Mouse (Mus musculus): ENCODE measurements at regions not wholly inside any gene's neighbourhood (a gene's known extent, or its start where the extent isn't known, plus 50 kb on each side); places are given as distances from the start of the nearest gene placed in this dataset.

DNA sequence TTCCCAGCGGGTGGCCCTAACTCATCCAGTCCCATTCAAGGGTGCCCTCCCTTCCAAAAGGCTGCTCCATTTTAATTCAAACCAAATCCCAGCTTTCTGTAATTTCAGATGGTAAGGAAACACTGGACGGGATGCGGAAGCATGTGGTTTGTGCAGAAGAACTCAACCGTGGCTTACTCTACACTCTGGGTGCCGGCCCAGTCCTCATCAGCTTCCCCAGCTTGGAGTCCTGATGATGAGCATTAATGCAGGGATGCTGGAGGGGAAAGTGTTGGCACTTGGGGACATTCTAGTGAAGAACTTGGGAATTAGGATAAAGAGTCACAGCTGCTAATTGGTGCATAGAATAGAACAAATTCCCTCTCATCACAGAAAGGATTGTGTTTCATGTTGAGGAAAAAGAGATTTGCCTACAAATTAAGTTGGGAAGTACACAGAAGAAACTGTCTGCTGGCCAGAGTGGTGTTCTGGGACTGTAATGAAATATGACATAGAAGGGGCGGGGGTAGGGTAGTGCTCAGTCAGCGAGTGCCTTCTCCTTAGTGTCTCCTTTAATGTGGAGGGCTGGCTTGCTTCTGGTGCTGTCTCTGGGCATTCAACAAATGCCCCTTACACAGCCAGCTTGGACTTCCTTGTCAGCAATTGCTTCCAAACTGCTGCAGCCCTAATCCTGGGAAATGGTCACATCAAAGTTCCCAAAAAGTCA lies 285.0 kb upstream of the Bmper start:
- H3K9ac ChIP-seq (replicated peaks; ENCODE audit: low read length, poor library complexity, severe bottlenecking): no peak overlapping the region
- ATAC-seq (ENCODE audit: low FRiP score) (no peak), DNase-seq (ENCODE audit: low spot score) (no peak)
- no peaks in the 10 kb centered on the region for H3K4me1 ChIP-seq (ENCODE audit: insufficient read depth, low read length)
- H3K4me2 ChIP-seq (ENCODE audit: low read depth, low read length, poor library complexity, severe bottlenecking): no peak overlapping the region
- no peaks in the 10 kb centered on the region for H3K9me3 ChIP-seq (ENCODE audit: low read length)
- WGBS: 81% methylated on average over 7 of the region's 7 CpGs
- H3K27me3 ChIP-seq (ENCODE audit: insufficient read depth, low read length): no peaks in the 10 kb centered on the region
- H3K4me3 ChIP-seq (ENCODE audit: low read depth, low read length): no peak overlapping the region
- no peak for TF ChIP-seq CTCF (IDR thresholded peaks at IDR 0.05)
- no peaks in the 10 kb centered on the region for H3K36me3 ChIP-seq (ENCODE audit: insufficient read depth, low read length)
- H3K27ac ChIP-seq (ENCODE audit: low read depth, low read length): no peak overlapping the region

DNA sequence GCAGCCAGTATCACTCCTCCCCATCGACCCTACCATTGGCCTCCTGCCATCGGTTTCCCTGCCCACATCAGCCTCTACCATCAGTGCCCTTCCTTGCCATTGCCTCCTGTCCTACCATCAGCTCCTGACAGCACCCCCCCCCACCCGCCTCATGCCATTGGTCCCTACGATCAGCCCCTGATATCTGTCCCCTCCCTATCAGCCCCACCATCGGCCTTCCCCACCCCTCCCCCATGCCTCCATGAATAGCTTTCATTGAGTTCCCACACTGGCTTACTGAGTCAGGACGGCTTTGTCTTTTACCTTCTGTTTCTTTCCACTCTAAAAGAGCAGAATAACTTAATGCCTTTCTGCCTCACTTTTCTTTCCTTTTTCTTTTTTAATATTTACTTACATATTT lies 277.9 kb upstream of the Bmper start:
- H3K9ac ChIP-seq (replicated peaks; ENCODE audit: low read length, poor library complexity, severe bottlenecking): no peak overlapping the region
- 56% methylated on average over 6 of the region's 6 CpGs for WGBS
- ATAC-seq (ENCODE audit: low FRiP score) (no peak), DNase-seq (ENCODE audit: low spot score) (no peak)
- no peak overlapping the region for H3K4me2 ChIP-seq (ENCODE audit: low read depth, low read length, poor library complexity, severe bottlenecking)
- H3K36me3 ChIP-seq (ENCODE audit: insufficient read depth, low read length): no peaks in the 10 kb centered on the region
- H3K27ac ChIP-seq (ENCODE audit: low read depth, low read length): no peak overlapping the region
- H3K4me1 ChIP-seq (ENCODE audit: insufficient read depth, low read length): no peaks in the 10 kb centered on the region
- no peaks in the 10 kb centered on the region for H3K9me3 ChIP-seq (ENCODE audit: low read length)
- no peak overlapping the region for H3K4me3 ChIP-seq (ENCODE audit: low read depth, low read length)
- H3K27me3 ChIP-seq (ENCODE audit: insufficient read depth, low read length): no peaks in the 10 kb centered on the region
- TF ChIP-seq CTCF (IDR thresholded peaks at IDR 0.05): no peak

DNA sequence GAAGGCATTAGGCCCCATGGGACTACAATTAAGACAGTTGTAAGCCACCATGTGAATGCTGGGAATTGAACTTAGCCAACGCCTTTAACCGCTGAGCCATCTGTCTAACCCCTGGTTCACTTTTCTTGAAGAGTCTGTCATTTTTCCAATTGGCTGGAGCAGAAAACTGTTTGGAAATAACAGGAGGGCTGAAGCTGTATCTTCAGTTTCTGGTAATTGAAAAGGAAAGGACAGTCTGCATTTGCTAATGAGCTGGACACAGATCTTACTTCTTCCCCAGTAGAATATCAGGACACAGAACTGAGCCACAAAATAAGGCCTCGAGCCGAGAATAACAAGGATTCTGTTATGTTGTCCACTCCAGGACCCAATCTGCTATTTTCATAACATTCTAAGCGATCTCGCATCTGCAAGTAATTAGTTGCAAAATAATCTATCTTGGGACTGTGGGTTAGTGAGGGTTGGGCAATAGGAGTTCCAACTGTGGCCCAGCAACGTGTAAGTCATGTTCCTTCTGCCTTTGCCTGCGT lies 277.4 kb upstream of the Bmper start:
- DNase-seq (ENCODE audit: low spot score): no peak
- ATAC-seq (ENCODE audit: low FRiP score): no peak
- no peak for TF ChIP-seq CTCF (IDR thresholded peaks at IDR 0.05)
- Histone ChIP-seq H3K4me3 (ENCODE audit: low read depth, low read length) (no peak overlapping the region), H3K4me1 (ENCODE audit: insufficient read depth, low read length) (no peaks in the 10 kb centered on the region), H3K27ac (ENCODE audit: low read depth, low read length) (no peak overlapping the region), H3K27me3 (ENCODE audit: insufficient read depth, low read length) (no peaks in the 10 kb centered on the region), H3K36me3 (ENCODE audit: insufficient read depth, low read length) (no peaks in the 10 kb centered on the region), H3K9ac (replicated peaks; ENCODE audit: low read length, poor library complexity, severe bottlenecking) (no peak overlapping the region), H3K4me2 (ENCODE audit: low read depth, low read length, poor library complexity, severe bottlenecking) (no peak overlapping the region), H3K9me3 (ENCODE audit: low read length) (no peaks in the 10 kb centered on the region)
- 74% methylated on average over 8 of the region's 8 CpGs for WGBS

DNA sequence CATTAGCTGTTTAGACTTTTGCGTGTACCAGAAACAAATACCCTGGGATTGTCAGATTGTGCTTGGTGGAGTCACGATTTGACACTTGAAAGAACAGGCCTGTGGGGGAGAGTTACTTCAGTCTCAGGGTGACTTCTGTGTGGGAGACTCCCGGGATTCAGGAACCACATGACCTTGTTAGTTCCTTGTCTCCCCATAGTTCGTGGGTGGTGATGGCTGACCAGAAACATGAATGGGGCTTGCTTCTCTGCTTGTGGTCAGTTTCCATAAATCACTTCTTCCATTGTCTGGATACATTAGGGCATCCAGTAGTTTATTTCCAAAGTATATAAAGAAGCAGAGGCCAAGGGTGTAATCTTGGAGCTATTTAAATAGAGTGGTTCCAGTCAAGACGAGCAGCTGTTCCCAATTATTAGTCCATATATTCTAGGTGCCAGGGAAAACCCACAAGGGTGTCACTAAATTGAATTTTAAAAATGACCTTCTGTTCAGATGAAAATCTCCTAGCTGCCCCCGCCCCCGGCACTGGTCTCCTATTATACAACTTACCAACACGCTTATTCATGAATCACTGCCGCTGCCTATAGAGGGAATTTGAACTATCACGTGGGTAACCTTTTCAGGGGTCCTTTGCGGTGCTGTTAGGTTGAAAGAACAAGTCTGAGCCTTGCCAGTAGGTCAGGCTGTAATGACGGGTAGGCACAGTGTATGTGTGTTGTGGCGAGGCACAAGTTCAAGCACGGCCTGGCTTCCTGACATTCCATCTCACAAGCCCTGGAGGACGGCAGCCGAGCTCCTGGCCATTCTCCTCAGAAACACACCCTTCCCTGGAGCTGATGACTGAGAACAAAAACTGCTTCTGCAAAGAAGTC lies 270.1 kb upstream of the Bmper start:
- H3K4me2 ChIP-seq (ENCODE audit: low read depth, low read length, poor library complexity, severe bottlenecking): no peak overlapping the region
- H3K27me3 ChIP-seq (ENCODE audit: insufficient read depth, low read length): no peaks in the 10 kb centered on the region
- 83% methylated on average over 16 of the region's 16 CpGs for WGBS

DNA sequence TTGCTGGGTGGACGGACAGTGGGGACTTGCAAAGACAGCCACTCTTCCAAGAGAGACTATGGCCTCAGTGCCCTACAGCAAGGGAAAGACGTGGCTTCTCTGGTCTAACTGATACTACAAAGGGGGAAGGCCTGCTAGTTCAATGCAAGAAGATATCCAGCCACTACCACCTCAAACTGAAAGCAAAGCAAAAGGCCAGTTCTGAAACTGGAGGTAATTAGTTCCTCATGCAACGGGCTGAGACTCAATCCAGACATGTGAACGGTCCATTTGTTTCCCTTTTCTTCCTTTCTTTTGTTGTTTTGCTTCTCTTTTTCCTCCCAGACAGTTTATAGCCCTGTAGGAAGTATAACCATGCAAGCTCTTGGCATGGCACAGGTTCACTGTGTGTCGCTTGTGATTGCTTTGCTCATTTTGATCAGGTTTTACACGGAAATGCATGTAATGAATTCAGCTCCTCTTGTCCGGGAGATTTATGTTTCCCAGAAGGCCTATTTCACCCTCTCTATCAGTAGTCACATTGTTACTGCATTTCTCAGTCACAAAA lies 260.5 kb upstream of the Bmper start:
- no peak for TF ChIP-seq CTCF (IDR thresholded peaks at IDR 0.05)
- H3K9me3 ChIP-seq (ENCODE audit: low read length): no peaks in the 10 kb centered on the region
- no peaks in the 10 kb centered on the region for H3K36me3 ChIP-seq (ENCODE audit: insufficient read depth, low read length)
- H3K4me3 ChIP-seq (ENCODE audit: low read depth, low read length): no peak overlapping the region
- no peak for DNase-seq (ENCODE audit: low spot score)
- no peak overlapping the region for H3K9ac ChIP-seq (replicated peaks; ENCODE audit: low read length, poor library complexity, severe bottlenecking)
- no peaks in the 10 kb centered on the region for H3K27me3 ChIP-seq (ENCODE audit: insufficient read depth, low read length)
- no peaks in the 10 kb centered on the region for H3K4me1 ChIP-seq (ENCODE audit: insufficient read depth, low read length)
- WGBS: 66% methylated on average over 7 of the region's 7 CpGs
- no peak overlapping the region for H3K27ac ChIP-seq (ENCODE audit: low read depth, low read length)
- no peak overlapping the region for H3K4me2 ChIP-seq (ENCODE audit: low read depth, low read length, poor library complexity, severe bottlenecking)
- ATAC-seq (ENCODE audit: low FRiP score): no peak

More for the DNA sequence above, 270.1 kb upstream of the Bmper start:
- TF ChIP-seq CTCF (IDR thresholded peaks at IDR 0.05): no peak
- H3K9me3 ChIP-seq (ENCODE audit: low read length): no peaks in the 10 kb centered on the region
- no peak for DNase-seq (ENCODE audit: low spot score)
- no peaks in the 10 kb centered on the region for H3K4me1 ChIP-seq (ENCODE audit: insufficient read depth, low read length)
- H3K27ac ChIP-seq (ENCODE audit: low read depth, low read length): no peak overlapping the region
- no peak overlapping the region for H3K4me3 ChIP-seq (ENCODE audit: low read depth, low read length)
- H3K9ac ChIP-seq (replicated peaks; ENCODE audit: low read length, poor library complexity, severe bottlenecking): no peak overlapping the region
- no peaks in the 10 kb centered on the region for H3K36me3 ChIP-seq (ENCODE audit: insufficient read depth, low read length)
- no peak for ATAC-seq (ENCODE audit: low FRiP score)

DNA sequence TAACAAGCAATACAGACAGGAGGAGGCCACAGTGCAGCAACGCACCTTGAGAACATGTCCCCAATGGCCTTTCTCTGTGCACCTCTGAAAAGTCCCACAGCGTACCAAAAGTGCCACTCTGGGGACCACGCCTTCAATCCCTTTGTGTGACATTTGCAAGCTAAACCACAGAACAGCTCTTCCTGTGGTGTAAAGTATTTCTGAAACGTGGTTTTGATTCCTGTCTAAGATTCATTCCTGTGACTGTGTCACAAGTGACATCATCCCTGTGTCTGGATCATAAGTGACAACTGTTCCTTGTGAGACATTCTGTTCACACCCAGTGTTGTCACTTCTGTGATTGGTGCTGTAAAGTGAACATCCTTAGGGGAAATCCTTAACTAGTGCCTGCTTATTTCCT lies 251.6 kb upstream of the Bmper start:
- H3K4me1 ChIP-seq (ENCODE audit: insufficient read depth, low read length): no peaks in the 10 kb centered on the region
- no peak for TF ChIP-seq CTCF (IDR thresholded peaks at IDR 0.05)

More for the DNA sequence above, 251.6 kb upstream of the Bmper start:
- Histone ChIP-seq H3K4me3 (ENCODE audit: low read depth, low read length) (no peak overlapping the region), H3K27ac (ENCODE audit: low read depth, low read length) (no peak overlapping the region), H3K27me3 (ENCODE audit: insufficient read depth, low read length) (no peaks in the 10 kb centered on the region), H3K36me3 (ENCODE audit: insufficient read depth, low read length) (no peaks in the 10 kb centered on the region), H3K4me2 (ENCODE audit: low read depth, low read length, poor library complexity, severe bottlenecking) (no peak overlapping the region), H3K9me3 (ENCODE audit: low read length) (no peaks in the 10 kb centered on the region), H3K9ac (replicated peaks; ENCODE audit: low read length, poor library complexity, severe bottlenecking) (no peak overlapping the region)
- DNase-seq (ENCODE audit: low spot score): no peak
- ATAC-seq (ENCODE audit: low FRiP score): no peak
- 84% methylated on average over 4 of the region's 4 CpGs for WGBS

Data from midbrain, postnatal 0 days (tissue).